Mouse (Mus musculus): Measurements from ENCODE around the gene Slc1a7.

The Slc1a7 gene

DNA sequence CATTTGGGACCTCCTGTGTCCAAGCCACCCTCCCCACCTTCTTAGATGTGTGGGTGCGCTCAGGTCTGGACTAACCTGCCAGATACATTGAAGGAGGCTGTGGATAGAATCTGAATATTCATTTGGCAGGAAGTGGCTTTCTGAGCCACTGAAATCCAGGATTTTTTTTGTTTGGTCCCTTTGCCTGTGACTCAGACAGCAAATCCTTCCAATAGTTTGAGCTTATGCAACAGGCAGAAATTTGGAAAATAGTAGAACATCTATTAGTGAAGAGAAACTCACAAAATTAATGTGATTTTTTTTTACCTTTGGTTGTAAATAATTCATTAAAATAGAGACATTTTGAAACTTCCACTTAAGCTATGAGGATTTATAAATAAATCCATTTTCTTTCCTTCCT, 3.0 kb downstream of the Slc1a7 start:
- no peak for DNase-seq

DNA sequence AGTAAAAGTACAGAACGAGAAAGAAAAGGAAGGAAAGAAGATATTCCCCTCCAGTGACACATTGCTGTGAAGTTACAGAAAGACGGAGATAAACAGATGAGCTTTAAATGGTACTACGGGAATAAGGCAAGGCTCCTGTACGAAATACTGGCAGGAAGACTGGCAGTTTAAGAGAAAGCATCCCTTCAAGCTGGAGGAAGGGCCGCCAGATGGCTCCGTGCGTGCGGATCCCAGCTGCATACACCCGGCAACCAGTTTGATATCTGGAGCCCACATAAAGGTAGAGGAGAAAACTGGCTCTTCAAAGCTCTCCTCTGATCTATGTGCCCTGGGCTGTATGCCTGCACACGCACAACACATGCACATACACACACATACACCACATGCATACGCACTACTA, 6.4 kb downstream of the Slc1a7 start:
- DNase-seq, result no peak

DNA sequence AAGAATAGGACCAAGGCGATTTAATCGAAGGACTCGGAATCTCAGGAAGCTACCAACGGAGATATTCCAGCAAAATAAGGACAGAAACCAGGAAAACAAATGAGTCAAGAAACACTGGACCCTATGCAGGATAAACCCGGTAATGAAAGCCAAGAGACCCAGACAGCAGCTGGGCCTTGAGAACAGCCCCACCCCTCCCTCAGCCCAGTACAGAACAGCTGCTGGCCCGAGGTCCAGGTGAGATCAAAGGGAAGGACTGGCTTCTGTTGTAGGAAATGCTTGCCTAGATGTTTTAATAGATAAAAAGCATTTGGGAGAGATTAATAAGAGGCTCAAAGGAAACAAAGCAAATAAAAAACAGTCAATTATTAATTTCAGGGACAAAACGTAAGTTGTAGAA, 6.9 kb downstream of the Slc1a7 start:
- no peak for DNase-seq

DNA sequence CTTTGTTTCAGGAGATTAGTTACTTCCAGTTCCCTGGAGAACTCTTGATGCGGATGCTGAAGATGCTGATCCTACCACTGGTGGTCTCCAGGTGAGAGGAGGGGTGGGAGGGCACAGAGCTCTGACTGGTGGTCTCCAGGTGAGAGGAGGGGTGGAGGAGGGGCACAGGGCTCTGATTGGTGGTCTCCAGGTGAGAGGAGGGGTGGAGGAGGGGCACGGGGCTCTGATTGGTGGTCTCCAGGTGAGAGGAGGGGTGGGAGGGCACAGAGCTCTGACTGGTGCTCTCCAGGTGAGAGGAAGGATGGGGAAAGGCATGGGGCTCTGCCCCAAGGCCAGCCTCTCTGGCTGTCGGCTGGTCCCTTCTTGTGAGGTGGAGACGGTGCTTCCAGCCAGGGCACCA, 9.5 kb downstream of the Slc1a7 start:
- no peak for DNase-seq

DNA sequence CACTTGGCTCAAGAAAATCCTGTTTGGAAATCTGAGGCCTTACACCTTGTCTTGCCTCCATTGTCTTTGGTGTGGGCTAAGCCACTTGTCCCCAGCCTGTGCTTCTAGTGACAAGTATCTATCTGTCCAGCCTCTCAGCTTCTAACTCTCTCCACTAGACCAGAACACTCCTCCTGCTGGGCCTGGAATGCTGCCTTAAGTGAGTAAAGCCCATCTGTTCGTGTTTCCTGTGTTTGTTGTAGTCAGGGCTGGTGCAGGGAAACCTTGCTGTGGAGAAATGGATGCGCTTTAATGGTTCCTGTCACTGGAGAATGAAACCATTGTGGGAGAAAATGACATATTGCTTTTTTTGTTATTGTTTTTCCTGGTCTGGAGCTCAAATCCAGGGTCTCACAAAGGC, 11.4 kb downstream of the Slc1a7 start:
- peak; percentile 91 for DNase-seq

DNA sequence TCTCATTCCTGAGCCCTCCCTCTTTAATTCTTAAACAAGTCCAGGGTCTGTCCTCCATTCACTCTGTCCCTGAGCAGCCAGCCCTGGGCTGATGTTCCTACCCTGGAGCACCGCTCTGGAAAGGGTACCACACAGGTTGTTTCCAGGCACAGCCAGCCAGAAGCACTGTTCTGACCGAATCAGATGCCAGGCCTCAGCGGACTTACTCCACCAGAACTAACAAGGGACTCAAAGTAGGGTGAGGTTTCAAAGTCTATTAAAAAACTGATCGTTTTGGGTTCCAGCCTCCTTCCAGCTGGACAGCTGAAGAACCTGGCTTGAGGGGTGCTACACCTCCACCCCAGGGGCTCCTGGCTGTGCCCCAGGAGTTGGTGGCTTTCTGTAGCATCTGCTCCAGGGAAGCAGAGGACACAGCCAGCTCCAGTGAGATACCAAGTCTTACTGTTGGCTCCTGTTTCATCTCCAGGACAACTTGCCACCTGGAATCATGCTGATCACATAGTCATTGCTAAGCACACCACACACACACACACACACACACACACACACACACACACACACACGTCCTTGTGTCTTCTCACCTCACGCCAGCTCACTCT, 12.0 kb downstream of the Slc1a7 start:
- DNase-seq, result peak; percentile 38

DNA sequence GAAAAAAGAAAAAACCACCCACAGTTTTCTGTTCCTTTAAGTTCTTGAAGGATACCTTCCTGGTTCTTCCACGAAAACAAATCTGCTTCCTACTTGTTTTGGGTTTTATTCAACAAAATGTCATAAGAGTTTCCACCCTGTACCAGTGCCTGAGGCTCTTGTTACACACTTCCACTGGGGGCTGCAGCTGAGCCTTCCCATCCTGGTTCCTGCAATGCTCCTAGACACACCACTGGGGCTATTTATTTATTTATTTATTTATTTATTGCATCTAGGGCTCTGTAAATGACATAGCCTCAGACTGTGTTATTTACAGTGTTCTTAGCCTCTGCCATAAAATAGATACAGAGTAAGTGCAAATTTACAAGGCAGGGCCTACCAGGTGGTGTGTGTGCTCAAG, 15.6 kb downstream of the Slc1a7 start:
- DNase-seq, result no peak

DNA sequence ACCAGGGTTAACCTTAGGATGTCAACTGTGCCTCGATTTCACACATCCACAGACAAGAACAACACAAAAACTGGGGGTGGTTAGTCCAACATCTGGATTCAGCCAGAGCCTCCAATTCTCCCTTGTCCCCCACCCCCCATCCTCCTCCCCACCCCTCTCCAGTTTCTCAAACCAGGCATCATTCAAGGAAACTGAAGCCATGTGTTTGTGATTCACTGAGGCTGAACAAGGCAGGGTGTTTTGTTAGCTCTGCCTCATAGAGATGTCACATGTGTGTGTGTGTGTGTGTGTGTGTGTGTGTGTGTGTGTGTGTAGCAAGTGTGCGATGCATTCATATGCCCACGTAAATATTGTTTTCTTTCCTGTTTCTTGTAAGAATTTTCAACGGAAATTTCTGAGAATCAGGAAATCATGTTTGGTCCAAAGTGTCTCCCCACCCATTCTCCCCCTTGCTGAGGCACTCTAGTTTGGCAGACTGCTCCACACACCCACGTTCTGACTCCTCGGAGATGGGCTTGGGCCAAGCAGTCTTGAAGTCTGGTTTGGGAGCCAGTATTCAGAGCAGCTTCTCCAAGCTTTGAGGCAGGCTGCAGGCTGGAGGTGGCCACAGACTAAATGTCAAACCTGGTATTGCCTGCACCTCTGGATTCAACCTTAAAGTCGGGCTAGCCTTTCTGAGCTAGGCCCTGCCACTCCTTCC, 16.3 kb downstream of the Slc1a7 start:
- DNase-seq, result peak; percentile 21

DNA sequence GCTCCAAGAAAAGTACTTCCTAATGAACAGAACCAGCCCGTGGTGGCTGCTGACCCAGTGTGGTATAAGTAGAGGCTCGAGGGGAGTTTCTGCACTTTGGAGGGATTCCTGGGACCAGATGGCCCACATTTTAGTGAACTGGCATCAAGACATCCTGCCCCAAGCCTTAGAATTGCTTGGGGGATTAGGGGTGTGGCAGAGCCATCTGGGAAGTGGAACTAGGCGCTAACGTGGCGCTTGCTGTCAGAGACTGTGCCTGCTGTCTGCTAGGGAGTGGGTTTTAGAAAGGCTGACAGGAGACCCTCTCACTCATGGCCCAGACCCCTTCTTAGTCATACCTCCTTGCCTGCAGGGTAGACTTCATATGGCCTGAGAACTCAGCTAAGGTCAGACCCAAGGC, 17.7 kb downstream of the Slc1a7 start:
- DNase-seq, result no peak

DNA sequence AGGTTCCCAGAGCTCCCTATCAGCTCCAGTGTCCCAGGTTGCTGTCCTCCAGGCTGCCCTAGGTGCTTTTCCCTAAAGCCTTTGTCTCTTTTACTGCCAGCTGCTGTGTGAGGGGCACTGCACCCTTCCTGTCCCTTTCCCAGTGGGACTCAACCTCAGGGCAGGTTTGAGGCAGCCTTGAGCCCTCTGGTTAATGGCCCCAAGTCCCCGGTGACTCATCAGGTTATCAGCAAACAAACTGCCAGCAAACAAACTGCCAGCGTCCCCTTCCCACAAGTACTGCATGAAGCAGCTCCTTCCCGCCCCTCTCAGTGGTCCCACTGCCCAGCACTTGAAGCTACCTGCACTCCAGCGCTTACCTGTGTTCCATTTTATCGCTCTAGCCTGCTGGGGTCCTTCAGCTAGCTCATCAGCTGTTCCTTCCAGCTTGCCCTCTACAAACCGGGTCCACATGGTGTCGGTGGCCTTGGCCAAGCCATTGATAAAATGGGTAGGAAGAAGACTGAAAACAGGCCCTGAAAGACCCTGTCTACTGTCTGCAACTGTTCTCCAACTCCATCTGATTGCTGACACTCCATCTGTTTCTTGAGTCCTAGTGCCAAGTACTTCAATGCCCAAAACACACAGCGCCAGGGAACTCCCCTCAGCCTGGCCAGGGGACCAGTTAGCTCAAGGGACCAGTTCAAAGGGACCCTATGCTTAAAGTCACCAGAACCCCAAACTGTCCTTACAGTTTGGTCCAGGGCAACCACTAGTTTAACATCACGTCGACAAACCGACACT, 18.4 kb downstream of the Slc1a7 start:
- no peak for DNase-seq

DNA sequence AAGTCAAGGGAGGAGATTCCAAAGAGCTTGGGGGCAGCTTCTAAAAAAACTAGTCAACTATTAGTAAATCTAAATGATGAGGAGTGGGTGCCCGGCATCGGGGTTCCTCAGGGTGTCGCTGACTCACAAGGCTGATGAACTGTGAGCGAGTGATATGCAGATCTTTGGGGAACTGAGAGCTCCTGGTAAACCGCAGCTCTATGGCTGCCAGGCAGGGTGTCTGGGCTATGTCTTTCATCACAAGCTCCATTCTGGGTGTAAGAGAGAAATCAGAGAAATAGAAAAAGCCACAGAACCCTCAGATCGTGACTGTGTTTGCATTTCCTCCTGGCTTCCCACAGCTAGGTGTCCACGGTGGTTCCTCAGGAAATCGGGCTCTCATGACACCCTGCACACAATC, 20.8 kb downstream of the Slc1a7 start:
- DNase-seq, result no peak

DNA sequence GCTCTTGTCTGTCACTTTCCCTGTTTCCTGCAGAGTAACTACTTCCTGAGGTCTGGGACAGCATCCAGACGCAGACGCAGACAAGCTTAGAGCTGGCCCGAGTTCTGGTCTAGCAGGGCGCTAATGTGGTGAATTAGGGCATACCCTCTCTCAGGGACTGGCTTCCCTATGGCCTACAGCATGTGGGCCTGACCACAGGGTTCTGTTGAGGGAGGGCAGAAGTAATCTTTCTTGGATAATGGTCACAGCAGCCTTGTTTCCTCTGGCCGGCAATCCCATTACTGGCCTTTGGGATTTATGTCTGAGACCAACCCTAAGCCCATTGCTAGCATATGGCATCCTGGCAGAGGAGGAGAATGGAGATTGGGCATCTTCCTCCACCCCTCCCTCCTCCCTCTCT, 22.7 kb downstream of the Slc1a7 start:
- DNase-seq, result peak; percentile 58

DNA sequence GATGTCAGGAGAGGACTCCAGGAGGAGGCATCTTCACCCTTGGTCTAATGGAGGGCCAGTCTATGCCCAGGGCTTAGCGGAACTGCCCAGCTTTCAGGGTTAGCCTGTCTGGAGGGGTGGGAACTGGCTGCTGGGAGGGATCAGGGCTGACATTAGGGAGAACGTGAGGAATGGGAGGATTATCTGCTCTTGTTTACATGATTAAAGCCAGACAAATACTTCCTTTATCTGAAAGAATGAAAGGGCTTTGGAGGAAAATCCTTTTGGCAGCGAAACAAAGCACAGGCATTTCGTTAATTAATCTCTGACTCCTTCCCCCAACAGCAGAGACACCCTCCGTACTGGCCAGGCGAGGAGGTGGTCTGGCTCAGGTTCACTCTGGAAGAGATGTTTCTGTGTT, 23.7 kb downstream of the Slc1a7 start:
- DNase-seq, result no peak

DNA sequence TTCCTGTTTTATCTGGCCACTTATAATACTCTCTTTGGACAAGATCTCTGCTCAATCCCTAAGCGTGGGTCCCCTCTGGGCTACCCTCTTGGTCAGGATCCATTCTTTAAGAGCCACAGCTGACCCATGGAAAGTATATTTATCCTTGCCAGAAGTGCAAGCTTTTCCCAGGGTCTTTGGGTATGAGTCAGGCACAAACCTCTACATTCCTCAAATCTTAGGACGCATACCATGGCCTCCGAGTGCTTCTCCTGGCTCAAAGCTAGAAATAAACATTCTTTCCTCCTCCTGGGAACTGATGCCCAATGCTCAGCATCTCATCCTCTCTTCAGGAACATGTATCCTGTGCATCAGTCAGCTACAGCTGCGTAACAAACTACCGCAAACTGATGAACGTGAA, 26.9 kb downstream of the Slc1a7 start:
- DNase-seq, result no peak

DNA sequence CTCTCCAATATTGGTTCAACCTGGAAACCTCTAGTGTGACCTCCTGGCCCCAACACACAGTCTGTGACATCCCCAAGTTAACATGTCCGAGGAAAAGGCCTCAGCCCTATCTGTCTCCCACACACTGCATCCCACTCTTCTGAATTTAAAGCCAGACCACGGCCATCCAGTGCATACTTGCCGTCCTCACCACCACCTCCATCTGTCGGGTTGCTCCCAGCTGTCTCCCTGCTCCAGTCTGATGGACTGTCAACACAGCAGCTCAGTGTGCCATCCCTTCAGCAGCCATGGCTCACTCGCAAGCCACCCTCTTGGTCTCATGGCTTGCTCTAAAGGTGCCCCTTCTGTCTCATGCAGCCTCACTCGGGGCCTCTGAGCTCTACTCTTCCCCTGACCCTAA, 27.6 kb downstream of the Slc1a7 start:
- DNase-seq, result no peak

DNA sequence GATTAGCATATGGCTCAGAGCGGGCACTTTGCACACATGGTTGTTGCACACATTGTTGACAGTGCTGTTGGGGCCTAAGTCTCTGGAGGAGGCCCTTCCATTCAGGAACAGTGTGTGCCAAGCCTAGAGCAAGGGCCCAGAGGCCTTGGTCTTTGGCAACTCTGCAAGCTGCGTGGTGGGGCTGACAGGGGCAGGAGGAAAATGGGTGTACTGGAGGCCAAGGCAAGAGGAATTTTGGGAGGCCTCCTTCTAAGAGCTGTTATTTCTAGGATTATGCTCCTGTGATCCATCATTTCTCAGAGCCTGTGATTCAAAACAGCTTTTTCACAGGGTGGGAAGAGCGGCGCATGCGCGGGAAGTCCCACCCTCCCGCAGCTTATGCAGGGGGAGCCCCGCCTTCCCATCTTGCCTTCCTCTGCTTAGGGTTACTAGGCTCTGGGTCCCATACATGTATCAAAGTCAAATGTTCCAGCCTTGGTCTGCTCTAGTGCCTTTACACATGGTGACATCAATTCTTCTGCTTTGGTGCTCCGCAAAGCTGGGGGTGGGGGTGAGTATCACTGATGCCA, 28.4 kb downstream of the Slc1a7 start:
- DNase-seq, result no peak

DNA sequence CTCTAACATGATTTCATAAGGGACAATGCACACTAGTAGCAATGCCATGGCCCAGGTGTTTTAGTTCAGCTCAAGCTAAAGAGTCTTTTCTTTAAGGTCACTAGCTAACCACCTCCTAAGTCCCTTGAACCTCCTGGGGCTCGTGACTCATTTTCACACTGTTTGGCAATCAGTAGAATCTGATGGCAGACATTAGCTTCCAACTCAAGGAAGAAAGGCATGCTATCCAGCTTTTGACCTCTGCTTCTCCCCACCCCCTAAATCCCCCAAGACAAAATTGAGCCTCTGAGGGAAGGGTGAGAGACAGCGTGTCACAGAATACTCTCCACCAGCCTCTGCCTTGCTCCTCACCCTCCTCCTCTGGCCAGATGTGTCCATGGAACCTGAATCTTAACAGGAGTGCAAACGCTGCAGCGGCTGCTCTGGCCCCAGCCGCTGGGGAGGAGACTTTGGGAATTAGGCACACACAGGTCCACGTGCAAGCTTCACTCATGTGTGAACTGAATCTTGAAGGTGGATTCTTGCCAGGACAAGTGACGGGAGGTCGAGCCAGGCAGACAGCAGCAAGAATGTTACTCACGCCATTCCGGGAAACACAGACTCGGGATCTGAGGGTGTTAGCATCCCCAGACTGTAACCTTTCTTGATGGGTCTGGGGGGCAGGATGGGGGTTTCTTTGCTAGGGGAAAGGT, 30.7 kb downstream of the Slc1a7 start:
- DNase-seq, result no peak

DNA sequence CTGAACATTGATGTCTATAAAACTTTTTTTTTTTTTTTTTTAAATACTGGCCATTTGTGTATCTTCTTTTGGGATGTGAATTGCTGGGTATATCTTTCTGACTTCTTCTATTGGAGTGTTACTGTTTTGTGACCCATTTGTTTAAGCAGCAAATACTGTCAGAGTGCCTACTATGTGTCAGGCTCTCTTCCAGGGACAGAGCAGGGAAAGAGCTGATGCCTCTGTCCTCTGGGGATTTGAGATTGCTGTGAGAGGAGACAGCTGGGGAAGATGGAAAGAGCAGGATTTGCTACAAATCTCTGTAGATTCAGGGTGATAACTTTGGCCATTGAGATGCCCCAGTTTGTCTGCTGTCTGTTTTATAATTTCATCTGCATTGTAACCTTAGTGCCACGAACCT, 31.2 kb downstream of the Slc1a7 start:
- DNase-seq, result no peak

DNA sequence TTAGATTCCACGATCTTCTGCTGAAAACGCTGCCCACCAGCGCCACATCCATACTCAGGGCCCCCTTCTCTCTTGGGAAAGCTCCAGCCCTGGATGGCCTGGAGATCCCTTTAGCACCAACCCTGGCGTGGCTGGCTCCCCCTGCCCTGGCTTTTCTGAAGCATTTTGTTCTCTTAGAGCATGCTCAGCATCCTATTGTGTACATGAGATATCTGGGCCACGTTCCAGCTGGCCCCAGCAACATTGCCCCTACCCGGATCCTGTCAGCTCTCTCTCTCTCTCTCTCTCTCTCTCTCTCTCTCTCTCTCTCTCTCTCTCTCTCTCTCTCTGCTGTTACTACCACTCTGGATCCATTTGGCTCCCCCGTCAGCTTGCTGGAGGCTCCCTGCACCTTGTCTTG, 37.2 kb downstream of the Slc1a7 start:
- DNase-seq, result no peak

DNA sequence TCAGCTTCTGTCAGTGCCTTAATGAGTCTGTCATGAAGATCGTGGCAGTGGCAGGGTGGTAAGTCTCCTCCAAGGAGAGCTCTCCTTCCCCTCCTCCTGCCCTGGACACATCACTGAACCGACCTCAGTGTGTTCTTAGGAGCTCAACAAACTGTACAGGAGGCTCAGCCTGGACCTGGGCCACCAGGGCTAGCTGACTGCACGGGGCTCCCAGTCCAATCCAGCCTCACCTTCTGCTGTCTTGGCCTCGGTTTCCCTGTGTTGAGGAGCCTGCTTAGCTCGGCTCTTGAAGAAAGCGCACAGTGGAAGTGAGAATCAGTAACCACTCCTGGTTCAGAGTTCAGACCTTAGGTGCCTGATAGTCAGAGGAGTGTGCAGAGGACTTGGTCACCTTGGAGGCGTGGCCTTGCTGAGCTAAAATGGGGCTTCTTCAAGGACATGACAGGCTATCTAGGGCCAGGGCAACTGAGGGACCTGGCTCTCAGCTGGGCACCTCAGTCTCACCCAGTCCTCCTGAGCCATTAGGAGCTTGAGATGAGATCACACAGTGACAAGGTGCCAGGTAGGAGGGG, 39.5 kb downstream of the Slc1a7 start:
- DNase-seq, result no peak

DNA sequence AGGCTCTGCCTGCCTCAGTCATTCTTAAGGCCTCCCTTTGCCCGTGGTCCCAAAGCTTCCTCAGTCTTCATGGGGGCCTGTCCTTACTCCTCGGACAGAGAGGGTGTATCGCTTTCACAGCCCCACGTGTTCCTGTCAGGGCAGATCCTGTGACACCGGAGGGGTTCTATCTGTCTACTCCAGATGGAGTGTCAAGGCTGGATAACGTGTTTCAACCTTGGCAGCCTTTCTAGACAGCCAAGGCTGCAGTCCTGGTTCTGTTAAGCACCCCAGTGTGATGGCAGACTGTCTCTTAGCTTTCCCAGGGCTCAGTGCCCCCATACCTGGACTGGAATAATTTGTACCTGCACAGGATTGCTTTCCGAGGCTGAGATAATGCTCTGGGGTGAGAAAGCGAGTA, 40.4 kb downstream of the Slc1a7 start:
- DNase-seq, result peak; percentile 51

DNA sequence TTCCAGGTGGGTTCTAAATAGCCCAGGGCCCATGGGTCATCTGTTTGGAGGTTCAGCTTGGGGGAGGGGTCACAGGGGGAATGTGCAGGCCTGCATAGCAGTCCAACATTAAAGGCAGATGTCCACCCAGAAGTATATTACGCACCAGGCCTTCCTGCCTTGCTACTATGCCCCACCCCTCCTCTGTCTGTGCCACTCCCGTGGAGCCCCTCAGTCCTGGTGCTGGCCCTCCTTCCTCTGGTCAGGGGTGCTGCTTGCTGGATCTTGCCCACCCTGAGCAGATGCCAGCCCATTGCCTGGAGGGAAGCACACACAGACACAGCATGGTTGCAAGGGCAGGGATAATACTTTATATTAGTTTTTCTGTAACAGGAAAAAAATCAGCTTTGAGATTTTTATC, 46.3 kb downstream of the Slc1a7 start:
- DNase-seq, result no peak
